Mouse (Mus musculus): ENCODE data around the gene Golm1. TPM values are rescaled to one million over a fixed set of nuclear protein-coding genes. Genes with fewer than 3 reads are reported as not detected.

The Golm1 gene
- polyA plus RNA-seq (2017; shearing (Covaris generic)): 33.9 TPM

DNA sequence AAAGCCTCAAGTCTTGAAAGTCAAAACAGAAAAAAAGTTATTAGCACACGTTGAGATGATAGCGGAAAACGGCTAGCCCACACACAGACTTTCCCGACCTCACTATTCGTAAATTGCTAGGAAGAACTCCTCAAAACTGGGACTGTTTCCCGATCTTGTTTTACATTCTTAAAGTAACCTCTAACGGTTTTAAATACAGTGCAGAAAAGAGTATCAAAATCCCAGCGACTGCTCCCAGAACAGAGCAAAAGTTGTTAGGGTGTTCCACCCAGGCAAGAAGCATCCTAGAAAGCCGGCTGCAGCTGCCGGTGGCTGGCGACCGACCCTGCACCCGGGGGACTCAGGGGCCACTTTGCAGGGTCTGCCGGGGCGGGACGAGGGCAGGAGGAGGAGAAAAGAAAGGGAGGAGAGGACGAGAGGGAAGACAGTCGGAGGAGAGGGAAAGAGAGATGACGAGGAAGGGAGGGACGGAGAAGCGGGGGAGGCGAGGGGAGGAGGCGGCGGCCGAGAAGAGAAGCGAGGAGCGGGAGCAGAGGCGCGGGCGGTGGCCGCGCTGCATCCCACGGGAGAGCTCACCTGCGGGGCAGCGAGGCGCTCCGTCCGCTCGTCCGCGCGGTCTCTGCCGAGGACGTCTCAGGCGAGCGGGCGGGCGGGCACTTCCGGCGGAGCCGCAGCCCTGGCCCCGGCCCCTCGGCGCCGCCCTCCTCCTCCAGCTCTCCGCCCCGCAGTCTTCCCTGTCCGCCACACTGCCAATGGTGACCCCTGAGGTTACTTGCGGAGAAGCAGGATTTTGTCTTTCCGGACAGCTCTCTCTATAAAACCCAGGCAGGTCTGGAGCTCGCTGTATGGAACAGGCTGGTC is at the start of gene Golm1:
Gene Golm1, minus strand, starts transcription at position 661 of the 861 bp plus-strand sequence.

DNA sequence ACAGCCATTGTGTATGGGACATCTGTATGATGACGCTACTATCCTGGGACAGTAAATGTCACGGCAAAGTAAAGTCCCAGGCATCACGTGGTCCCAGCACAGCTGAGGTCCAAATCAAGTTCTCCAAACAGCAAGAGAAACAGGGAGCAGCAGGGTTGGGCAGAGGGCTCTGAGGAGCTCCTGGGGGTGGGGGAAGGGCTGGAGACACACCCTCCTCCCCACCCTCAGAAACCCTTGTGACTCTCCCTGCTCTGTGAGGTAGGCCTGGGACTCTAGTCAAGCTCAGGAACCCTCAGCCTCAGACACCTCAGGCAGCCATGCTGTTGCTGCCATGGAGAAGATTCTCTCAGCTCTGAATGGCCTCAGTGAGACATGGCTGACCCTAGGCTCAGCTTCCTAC is 36.4 kb upstream of the Golm1 start, which contains the start of gene Spata31d1b:
Gene Spata31d1b, plus strand, starts transcription at position 301 of the 400 bp plus-strand sequence.

DNA sequence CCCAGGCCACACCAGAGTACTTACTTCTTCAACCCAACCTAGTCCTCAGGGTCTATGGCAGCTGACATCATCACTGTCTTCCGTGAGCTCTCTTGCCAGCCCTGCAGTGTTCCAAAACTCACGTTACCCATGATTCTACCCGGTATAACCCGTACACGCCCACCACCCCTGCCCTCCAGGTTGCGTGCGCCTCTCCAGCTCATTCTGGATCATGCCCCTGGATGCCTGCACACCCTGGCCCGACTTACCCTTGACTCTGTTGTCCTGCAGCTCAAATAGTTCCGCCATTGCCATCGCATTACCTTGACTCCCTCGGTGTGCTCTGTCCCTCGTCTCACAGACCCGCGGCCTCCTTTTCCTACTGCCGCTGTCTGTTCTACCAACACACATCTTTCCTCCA is 34.6 kb upstream of the Golm1 start, which contains the start of gene Spata31d1a:
Gene Spata31d1a, minus strand, starts transcription at position 101 of the 400 bp plus-strand sequence.

DNA sequence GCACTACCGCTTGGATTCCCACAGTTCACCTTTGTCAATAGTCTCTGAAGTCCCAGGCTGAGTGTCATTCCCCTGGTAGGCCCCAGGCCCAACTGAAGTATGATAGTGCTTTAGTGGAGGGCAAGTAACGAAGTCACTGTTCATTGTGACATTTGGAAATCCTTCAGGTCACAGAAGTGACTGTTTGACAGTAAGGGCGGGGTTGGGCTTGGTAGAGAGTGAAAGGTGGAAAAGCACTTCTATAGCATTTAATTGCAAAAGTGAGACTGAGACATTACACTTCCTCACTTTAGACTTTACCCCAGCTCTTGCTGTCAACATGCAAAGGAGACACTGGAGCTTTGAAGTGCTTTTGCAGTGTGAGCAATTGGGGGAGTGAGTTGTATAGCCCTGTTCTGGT is 18.4 kb upstream of the Golm1 start, which contains the start of gene 4921517D22Rik:
Gene 4921517D22Rik, minus strand, starts transcription at position 101 of the 400 bp plus-strand sequence.

DNA sequence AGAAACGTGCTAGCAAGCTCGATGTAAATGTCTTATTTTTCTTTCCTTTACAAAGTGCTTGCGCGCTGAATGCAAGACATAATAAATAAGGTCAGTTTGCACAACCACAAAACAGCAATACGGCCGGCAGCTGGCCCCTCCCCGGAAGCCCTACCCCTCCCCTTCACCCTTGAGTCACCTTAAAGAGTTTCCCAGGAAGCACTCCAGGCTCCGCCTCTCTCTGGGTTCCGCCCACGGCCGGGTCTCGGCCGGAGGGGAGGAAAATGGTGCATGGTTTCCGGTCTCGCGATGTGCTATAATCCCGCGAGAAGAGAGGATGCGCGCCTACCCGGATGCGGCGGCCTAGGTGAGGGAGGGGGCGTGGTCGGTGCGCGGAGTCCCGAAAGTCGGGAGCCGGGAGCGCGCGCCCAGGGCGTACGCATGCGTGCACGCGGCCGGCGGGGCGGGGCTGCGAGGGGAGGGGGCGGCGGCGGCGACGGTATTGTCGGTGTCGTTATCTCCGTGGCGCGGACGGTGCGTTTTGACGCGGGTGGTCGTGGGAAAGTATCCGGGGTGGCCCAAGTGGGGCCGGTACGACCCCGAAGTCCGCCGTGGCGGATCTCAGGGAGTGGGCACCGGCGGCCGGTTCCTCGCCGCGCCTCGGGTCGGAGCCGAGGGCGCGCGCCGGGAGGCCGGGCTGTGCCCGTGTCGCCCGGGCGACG is 90.5 kb downstream of the Golm1 start, which contains the start of the genes Agtpbp1 and Naa35:
Gene Agtpbp1, minus strand, starts transcription at position 281 of the 701 bp plus-strand sequence.
Gene Naa35, plus strand, starts transcription at position 313 of the 701 bp plus-strand sequence.

Other genes starting within 250 kb of the Golm1 start
- gene Agtpbp1, start 90.6 kb downstream of the Golm1 start, polyA plus RNA-seq (2017; shearing (Covaris generic)): 28.0 TPM
- gene Naa35, start 90.6 kb downstream of the Golm1 start, polyA plus RNA-seq (2017; shearing (Covaris generic)): 50.9 TPM
- not detected for gene 4921517D22Rik, start 18.3 kb upstream of the Golm1 start, polyA plus RNA-seq (2017; shearing (Covaris generic))
- not detected for gene Spata31d1a, start 34.5 kb upstream of the Golm1 start, polyA plus RNA-seq (2017; shearing (Covaris generic))
- not detected for gene Spata31d1b, start 36.5 kb upstream of the Golm1 start, polyA plus RNA-seq (2017; shearing (Covaris generic))
- not detected for gene Spata31d1d, start 55.9 kb upstream of the Golm1 start, polyA plus RNA-seq (2017; shearing (Covaris generic))
- not detected for gene 1700014D04Rik, start 70.9 kb upstream of the Golm1 start, polyA plus RNA-seq (2017; shearing (Covaris generic))
- 133 TPM for gene Isca1, start 94.0 kb upstream of the Golm1 start, polyA plus RNA-seq (2017; shearing (Covaris generic))
- gene Gm49354, start 106.4 kb upstream of the Golm1 start, polyA plus RNA-seq (2017; shearing (Covaris generic)): not detected
- 206 TPM for gene Tut7, start 147.3 kb upstream of the Golm1 start, polyA plus RNA-seq (2017; shearing (Covaris generic))